Comparison of ENCODE assay signal across 8 mouse cellular contexts in genomic region chr4:133671184-133671880, GRCm38 (mm10). TPM values are rescaled to one million over a fixed set of nuclear protein-coding genes. Genes with fewer than 3 reads are reported as not detected.
DNase-seq lines count a peak whose midpoint lies in the region; ATAC-seq and TF ChIP-seq lines count a peak whose summit lies in the region.

No protein-coding gene starts in this region.

- peak; percentile 93 for TF ChIP-seq CTCF in intestine, postnatal 0 days (IDR thresholded peaks at IDR 0.05; ENCODE audit: low read depth)
- TF ChIP-seq CTCF in small intestine, adult 2 months (IDR thresholded peaks at IDR 0.05; ENCODE audit: extremely low read depth, insufficient read length, insufficient replicate concordance, low read depth, low read length): peak; percentile 96

- H3K9ac ChIP-seq in intestine, postnatal 0 days (ENCODE audit: low read depth, low read length): peak overlapping the region; percentile 92; the same call in 1 of the 2 replicates
- H3K9ac ChIP-seq in midbrain, embryonic 11.5 days (ENCODE audit: low read length): peak overlapping the region; percentile 84

- H3K4me3 ChIP-seq in intestine, postnatal 0 days (ENCODE audit: low read depth, low read length): peak overlapping the region; percentile 77
- H3K4me3 ChIP-seq in midbrain, embryonic 11.5 days (ENCODE audit: low read depth, low read length): peak overlapping the region; percentile 73
- H3K4me3 ChIP-seq in small intestine, adult 2 months (ENCODE audit: low read depth, low read length): peak overlapping the region; percentile 91

- no peak for ATAC-seq in intestine, postnatal 0 days
- no peak for ATAC-seq in midbrain, embryonic 11.5 days (ENCODE audit: low FRiP score)
- no peak for ATAC-seq in activated CD4-positive, CD25-positive, alpha-beta regulatory T cell, adult 4 months

- H3K27me3 ChIP-seq in intestine, postnatal 0 days (replicated peaks; ENCODE audit: control insufficient read depth, insufficient read depth, low read length): no peaks in the 10 kb centered on the region
- H3K27me3 ChIP-seq in midbrain, embryonic 11.5 days (ENCODE audit: control insufficient read depth, insufficient read depth, low read length): no peaks in the 10 kb centered on the region
- H3K27me3 ChIP-seq in small intestine, adult 2 months (ENCODE audit: control insufficient read depth, insufficient read depth, low read length): no peaks in the 10 kb centered on the region

- no peaks in the 10 kb centered on the region for H3K9me3 ChIP-seq in intestine, postnatal 0 days (ENCODE audit: control insufficient read depth)
- no peaks in the 10 kb centered on the region for H3K9me3 ChIP-seq in midbrain, embryonic 11.5 days (ENCODE audit: control insufficient read depth, low read length)

- intact Hi-C loops in gastrocnemius, postnatal 36 days (cut with DNase I): loop anchor here (1.0 to 5.0 kb wide), 3 partner anchors 104 to 157 kb away; no protein-coding TSS in a partner anchor
- intact Hi-C loops in left cerebral cortex, postnatal 4 days (cut with DNase I): loop anchor here (2.0 to 5.0 kb wide), 3 partner anchors 81 to 157 kb away; no protein-coding TSS in a partner anchor

- peaks cover 12% of the 10 kb centered on the region for H3K36me3 ChIP-seq in intestine, postnatal 0 days (ENCODE audit: control insufficient read depth, insufficient read depth)
- H3K36me3 ChIP-seq in midbrain, embryonic 11.5 days (ENCODE audit: control insufficient read depth, insufficient read depth, low read length): no peaks in the 10 kb centered on the region
- peaks cover 4% of the 10 kb centered on the region for H3K36me3 ChIP-seq in small intestine, adult 2 months (ENCODE audit: control insufficient read depth, insufficient read depth, low read length)

- 3% methylated on average over 13 of the region's 13 CpGs for WGBS in intestine, postnatal 0 days
- 6% methylated on average over 13 of the region's 13 CpGs for WGBS in midbrain, embryonic 11.5 days
- 2% methylated on average over 13 of the region's 13 CpGs for WGBS in small intestine, adult 2 months

- peak; percentile 86 to 96 for DNase-seq in adrenal gland, adult (ENCODE audit: inconsistent age in 2 of 2, low spot score in 1 of 2)
- peak; percentile 87 for DNase-seq in embryo, embryonic 11 days
- peak; percentile 77 to 80 for DNase-seq in gastrocnemius, postnatal 36 days
- DNase-seq in left cerebral cortex, postnatal 4 days: peak; percentile 87
- DNase-seq in midbrain, embryonic 11.5 days (ENCODE audit: low spot score, missing footprints): peak; percentile 97

- H3K4me1 ChIP-seq in intestine, postnatal 0 days (replicated peaks; ENCODE audit: control insufficient read depth, insufficient read depth, low read length): peaks cover 4% of the 10 kb centered on the region; the same call in 1 of the 2 replicates
- peaks cover 19% of the 10 kb centered on the region for H3K4me1 ChIP-seq in midbrain, embryonic 11.5 days (ENCODE audit: control insufficient read depth, insufficient read depth, low read length)
- H3K4me1 ChIP-seq in small intestine, adult 2 months (ENCODE audit: control insufficient read depth, insufficient read depth, insufficient read length, low read length): peaks cover 15% of the 10 kb centered on the region; the same call in 1 of the 2 replicates

- peak overlapping the region; percentile 97 for H3K27ac ChIP-seq in intestine, postnatal 0 days (ENCODE audit: low read depth, low read length)
- peak overlapping the region; percentile 32; the same call in 1 of the 2 replicates for H3K27ac ChIP-seq in midbrain, embryonic 11.5 days (ENCODE audit: low read depth, low read length)
- peak overlapping the region; percentile 96 for H3K27ac ChIP-seq in small intestine, adult 2 months (ENCODE audit: insufficient read depth, low read depth, low read length)

- H3K4me2 ChIP-seq in intestine, postnatal 0 days (replicated peaks; ENCODE audit: low read depth): peak overlapping the region; percentile 74
- H3K4me2 ChIP-seq in midbrain, embryonic 11.5 days: peak overlapping the region; percentile 56

- TF ChIP-seq POLR2A in small intestine, adult 2 months (IDR thresholded peaks at IDR 0.05; ENCODE audit: low read depth, low read length): no peak

RNA-seq across cellular contexts. Expression of gene Pigv, which starts 1.1 kb away (rescaled TPM):
- 10 to 100 TPM in 1 of 2 experiments, 1 to 10 TPM in 1; 8.4 to 10.4 TPM for total RNA-seq in gastrocnemius, postnatal 36 days (2021)
- polyA plus RNA-seq in intestine, postnatal 0 days (2015; fragmentation: Nextera tagmentation; extraction: Ambion mirVana): 10.7 and 12.5 TPM in 2 replicates
- total RNA-seq in left cerebral cortex, postnatal 4 days (2021): 10 to 100 TPM; 11.5 to 12.8 TPM
- 9.6 and 12.4 TPM in 2 replicates for polyA plus RNA-seq in midbrain, embryonic 11.5 days (2014; fragmentation: Nextera tagmentation; extraction: Ambion mirVana)
- 6.0 and 8.9 TPM in 2 replicates for polyA plus RNA-seq in small intestine, adult 2 months (2012; rRNA removed)
- polyA plus RNA-seq in activated CD4-positive, CD25-positive, alpha-beta regulatory T cell, adult 4 months (2017; shearing (Covaris generic)): 10 to 100 TPM; 10.6 to 11.9 TPM

RNA-seq across cellular contexts. Expression of gene Zdhhc18, which starts 21.4 kb away (rescaled TPM):
- total RNA-seq in gastrocnemius, postnatal 36 days (2021): 10 to 100 TPM; 24.5 to 35.2 TPM
- 1.8 and 2.3 TPM in 2 replicates for polyA plus RNA-seq in intestine, postnatal 0 days (2015; fragmentation: Nextera tagmentation; extraction: Ambion mirVana)
- total RNA-seq in left cerebral cortex, postnatal 4 days (2021): 10 to 100 TPM; 37.1 to 37.8 TPM
- 1.8 and 3.5 TPM in 2 replicates for polyA plus RNA-seq in midbrain, embryonic 11.5 days (2014; fragmentation: Nextera tagmentation; extraction: Ambion mirVana)
- polyA plus RNA-seq in small intestine, adult 2 months (2012; rRNA removed): 18.7 and 36.7 TPM in 2 replicates
- 10 to 100 TPM; 25.8 to 28.8 TPM for polyA plus RNA-seq in activated CD4-positive, CD25-positive, alpha-beta regulatory T cell, adult 4 months (2017; shearing (Covaris generic))

Comparison
In these comparisons a context has a peak if more than half of its experiments do, and no peak if none do; other contexts are left out.
1. H3K27ac ChIP-seq: peak in every context shown above with its lines; median percentile 97 in intestine, postnatal 0 days; 96 in small intestine, adult 2 months; 32 in midbrain, embryonic 11.5 days.